Mouse (Mus musculus) gastrocnemius, postnatal 14 days (tissue): ENCODE results near the gene 2410004B18Rik. TPM values are rescaled to one million over a fixed set of nuclear protein-coding genes. Genes with fewer than 3 reads are reported as not detected.

ENCODE experiments used
- DNase-seq: peaks from one replicate; pipeline ENCODE4 v3.0.0; 2021; ENCODE audit warnings: mixed read lengths
- intact Hi-C: fragments of 180-260 bp; cut with DNase I; formaldehyde crosslinking; loops from one replicate; pipeline ENCODE4 v1.15.1; 2025; ENCODE audit warnings: low total_unique reads
- total RNA-seq, 2 experiments: library from RNA; stranded (reverse); gene quantifications; 2 replicates each; pipeline ENCODE4 v1.2.3; 2021

2410004B18Rik gene
- total RNA-seq, 2 experiments from 2014 or later, result 12.1 to 15.0 TPM

DNA sequence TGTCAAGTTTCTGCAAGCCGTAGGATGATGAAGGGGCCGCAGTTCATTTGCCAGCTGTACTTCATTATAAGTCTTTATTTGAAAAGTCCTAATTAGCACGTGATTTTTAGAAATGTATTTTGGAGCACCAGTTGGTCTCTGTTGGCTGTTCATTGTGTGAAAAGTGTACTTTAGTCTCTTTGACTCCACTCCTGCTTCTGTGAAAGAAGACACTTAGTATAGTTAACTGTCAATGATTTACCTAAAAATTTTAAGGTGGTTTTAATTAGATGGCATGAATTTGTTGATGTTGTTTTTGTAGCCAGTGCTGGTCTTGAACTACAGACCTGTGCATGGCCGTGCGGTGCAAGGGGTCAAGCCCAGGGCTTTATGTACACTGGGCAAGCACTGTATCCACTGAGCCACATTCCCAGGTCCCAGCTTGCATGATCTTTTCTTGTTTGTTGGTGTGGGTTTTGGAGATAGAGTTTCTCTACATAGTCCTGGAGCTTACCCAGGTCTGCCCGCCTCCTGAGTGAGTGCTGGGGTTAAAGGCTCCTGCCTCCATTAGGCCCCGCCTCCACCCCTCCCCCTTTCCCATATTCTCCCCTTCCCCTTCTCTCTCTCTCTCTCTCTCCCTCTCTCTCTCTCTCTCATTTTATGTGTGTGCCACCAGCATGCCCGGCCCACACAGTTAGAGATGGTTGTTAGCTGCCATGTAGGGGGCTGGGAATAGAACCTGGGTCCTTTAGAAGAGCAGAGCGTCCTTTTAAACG lies 54.3 kb downstream of the 2410004B18Rik start:
- intact Hi-C loops, result no loop called here
- no peak for DNase-seq

DNA sequence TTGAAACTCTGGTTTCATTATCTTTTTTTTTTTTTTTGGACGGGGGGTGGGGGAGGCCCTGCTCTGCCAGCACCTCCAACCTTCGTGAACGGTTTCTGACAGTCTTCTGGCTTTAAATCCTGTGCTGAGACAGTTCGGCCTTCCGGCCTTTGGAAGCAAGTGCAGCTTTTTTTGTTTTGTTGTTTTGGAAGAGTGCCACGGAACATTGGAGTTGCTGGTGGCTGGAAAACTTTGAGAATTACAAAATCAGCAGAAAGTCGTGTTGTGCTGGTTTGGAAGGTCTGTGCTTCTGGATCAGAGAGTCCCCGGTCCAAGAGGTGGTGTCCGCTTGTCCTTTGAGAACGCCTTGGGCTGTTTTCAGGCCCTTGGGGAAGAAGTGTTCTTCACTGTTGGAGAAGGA lies 55.0 kb downstream of the 2410004B18Rik start:
- intact Hi-C loops, result no loop called here
- DNase-seq, result peak; percentile 19

DNA sequence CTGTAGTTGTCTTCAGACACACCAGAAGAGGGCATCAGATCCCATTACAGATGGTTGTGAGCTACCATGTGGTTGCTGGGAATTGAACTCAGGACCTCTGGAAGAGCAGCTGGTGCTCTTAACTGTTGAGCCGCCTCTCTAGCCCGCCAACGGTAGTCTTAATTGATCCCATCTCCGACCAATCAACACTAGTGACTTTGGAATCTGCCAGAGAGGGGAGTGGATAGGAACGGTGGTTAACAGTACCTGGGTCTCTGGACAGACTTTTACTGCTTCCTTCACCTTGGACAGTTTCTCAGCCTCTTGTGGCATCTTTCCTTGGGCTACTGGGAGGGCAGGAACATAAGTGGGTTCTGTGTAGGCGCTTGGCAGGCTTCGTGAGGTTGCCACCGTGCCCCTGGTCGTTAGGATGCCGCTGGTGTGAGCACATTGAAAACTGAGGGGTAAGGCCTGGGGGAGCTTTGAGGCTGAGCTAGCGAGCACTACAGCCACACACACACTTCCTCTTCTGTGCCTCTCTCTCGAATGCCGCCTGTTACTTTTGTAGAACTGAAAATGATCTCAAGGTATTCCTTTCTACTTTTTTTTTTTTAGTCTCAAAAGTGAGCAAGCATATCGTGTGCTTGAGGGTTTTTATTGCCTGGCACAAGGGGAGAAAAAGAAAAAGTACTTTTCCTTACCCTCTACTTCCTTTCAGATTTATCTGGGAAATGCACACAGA lies 55.8 kb downstream of the 2410004B18Rik start:
- intact Hi-C loops, result no loop called here

More for the DNA sequence above, 55.8 kb downstream of the 2410004B18Rik start:
- DNase-seq, result no peak

Other genes with a start within 250 kb of the 2410004B18Rik start
- 1 to 10 TPM; 6.7 to 9.6 TPM for gene Ddah1, start 179.3 kb upstream of the 2410004B18Rik start, total RNA-seq
- gene Bcl10, start 15.2 kb upstream of the 2410004B18Rik start, total RNA-seq, result 10 to 100 TPM; 13.6 to 14.0 TPM
- 1 to 10 TPM; 1.6 to 1.8 TPM for gene Syde2, start 49.9 kb downstream of the 2410004B18Rik start, total RNA-seq
- not detected for gene Wdr63, start 170.1 kb downstream of the 2410004B18Rik start, total RNA-seq
- gene Mcoln3, start 179.4 kb downstream of the 2410004B18Rik start, total RNA-seq, result not detected
- under 1 TPM in 1 of 2 experiments, not detected in 1; 0.12 TPM for gene Mcoln2, start 211.8 kb downstream of the 2410004B18Rik start, total RNA-seq